Mouse (Mus musculus): ENCODE measurements around the gene Trabd2b.

Trabd2b gene

DNA sequence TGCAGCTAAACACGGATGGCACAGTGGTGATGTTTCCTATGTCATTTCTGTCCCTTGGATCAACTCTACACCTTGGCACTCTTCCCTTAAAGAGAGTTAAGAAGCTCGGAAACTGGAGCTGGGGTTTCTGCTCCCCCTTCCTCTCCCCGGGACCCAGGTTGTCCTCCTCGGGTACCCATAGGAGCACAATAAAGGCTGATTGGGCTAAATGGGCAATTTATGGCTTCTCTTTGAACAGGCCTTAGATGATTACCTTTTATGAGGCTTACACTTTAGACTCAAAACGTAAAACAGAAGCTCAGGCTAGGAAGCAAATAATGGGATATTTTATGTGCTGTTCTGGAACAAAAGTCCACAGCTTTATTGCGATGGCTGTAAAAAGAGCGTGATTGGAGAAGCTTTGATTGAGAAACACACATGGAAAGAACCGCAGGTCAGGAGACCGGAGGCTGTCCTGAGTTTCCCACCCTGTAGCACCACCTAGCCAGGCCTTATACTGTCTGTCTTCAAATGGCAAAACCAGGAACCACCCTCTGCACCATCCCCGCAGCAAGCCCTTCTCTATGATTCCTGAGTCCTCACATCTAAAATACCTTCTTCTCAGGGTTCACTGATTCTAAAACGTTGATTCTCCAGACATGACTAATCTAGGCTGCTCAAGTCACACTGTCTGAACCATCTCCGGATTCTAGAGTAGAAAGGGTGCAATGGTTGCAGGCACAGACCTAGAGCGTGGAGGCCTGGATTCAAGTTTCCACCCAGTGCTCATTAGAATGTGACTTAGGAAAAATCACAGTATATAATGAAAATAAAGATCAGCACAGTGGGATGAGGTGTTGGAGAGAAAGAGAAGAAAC is 240.5 kb downstream of the Trabd2b start:
- in situ Hi-C loops (cut with MboI, MseI): no loop called here

DNA sequence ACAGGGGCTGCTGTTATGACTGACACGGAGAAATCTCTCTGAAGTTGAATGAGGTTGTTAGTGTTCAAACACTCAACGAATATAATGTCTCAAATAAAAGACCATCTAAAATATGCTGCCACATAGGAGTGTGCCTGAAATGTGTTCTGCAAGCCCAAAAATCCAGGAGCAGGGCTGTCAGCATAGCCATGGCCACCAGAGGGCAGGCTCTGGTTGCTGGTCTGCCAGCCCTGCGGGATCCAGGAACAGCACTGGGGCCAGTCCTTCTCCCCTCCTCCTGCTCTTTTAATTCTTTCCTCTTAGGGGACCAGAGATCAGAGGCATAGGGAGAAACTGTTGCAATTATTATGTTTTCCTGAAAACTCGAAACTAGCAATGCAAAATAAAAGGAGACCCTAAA is 241.2 kb downstream of the Trabd2b start:
- in situ Hi-C loops (cut with MboI, MseI): no loop called here

DNA sequence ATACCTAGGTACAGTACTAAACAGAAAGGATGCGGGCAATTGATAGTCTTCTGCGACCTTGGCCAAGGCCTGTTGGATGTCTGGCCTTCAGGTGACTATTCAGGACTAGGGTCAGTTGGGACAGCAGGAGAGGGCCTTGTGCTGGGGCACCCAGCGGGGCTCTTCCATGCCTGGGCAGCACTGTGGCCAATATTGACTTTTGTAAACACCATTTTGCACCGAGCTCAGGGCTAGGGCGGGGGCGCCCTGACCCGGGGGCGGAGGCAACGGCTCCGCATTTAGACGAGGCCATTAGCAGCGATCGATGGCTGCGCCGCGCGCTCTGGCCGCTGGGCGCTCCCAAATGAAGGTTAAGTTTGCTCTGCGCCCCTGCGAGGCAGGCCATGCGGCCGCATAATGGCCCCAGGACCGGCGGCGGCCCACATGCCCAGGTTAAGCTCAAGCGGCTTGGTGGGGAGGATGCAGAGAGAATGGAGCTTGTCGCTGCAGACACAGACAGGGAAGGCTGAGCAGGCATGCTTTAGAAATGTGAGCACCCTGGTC is 242.1 kb downstream of the Trabd2b start:
- in situ Hi-C loops (cut with MboI, MseI): no loop called here

DNA sequence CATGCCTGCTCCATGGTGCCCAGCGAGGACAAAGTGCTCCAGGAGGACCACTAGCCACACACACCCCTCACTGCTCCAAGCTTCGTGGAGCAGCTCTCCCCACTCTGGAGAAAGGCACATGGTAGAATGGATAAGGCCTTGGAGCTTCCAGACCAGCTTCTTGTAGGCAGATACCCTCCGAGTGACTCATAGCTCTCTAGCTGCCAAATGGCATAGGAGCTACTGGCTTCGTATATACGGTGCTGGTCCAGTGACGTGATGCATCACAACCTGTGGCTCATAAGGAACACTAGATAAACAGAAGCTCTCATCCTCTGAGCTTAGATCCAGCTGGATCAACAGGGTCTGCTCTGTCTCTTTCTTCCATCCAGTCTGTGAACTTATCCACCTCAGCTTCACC is 244.0 kb downstream of the Trabd2b start:
- in situ Hi-C loops (cut with MboI, MseI): no loop called here

DNA sequence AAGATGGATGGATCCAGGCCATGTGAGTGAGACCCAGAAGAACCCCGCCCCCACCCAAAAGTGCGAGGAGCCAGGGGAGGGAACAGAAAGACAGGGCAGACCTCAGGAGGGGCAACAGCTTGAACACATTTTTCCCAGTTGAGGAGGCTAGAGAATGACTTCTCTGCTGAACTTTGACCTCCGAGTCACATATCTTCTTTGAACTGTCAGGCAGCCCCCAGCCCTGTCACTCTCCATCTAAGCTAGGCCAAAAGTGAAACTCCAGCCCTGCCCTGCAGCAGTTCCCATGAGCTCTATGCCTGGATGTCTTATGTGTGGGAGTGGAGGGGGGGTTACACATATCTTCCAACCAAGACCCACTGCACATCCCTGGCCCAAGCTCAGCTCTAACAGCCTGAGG is 244.5 kb downstream of the Trabd2b start:
- in situ Hi-C loops (cut with MboI, MseI): no loop called here

DNA sequence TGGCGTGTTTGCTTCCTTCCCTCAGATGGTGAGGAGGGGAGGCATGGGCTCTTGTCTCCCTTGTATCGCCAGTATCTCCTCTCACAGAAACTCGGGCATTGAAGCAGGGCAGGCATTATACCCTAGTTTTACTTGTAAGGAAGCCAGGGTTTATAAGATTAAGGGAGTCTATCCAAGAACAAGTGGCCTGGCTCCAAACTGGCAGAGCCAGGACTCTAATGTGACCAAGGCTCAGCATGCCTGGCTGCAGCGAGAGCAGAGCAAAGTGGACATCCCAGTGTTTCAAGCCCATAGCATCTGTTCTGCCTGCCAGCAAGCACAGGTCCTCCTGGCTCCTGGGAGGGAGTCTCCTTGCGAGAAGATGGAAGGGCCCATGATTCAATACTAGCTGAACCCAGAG is 245.1 kb downstream of the Trabd2b start:
- in situ Hi-C loops (cut with MboI, MseI): no loop called here

DNA sequence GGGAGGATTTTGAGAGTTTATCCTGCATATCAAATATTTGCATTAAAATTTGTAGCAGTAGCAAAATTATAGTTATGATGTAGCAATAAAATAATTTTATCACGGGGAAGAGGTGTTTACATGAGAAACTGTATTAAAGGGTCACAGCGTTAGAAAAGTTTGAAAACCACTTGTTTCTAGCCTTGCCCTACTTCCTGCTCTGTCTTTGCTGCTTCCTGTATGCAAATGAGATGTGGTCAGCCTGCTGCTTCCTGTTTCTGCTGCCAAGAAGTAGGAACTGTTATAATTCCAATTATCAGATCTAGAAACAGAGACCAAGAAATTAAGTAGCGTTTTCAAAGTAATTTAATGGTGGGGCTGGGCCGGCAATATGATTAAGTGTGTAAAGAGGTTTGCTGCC is 245.9 kb downstream of the Trabd2b start:
- in situ Hi-C loops (cut with MboI, MseI): no loop called here

DNA sequence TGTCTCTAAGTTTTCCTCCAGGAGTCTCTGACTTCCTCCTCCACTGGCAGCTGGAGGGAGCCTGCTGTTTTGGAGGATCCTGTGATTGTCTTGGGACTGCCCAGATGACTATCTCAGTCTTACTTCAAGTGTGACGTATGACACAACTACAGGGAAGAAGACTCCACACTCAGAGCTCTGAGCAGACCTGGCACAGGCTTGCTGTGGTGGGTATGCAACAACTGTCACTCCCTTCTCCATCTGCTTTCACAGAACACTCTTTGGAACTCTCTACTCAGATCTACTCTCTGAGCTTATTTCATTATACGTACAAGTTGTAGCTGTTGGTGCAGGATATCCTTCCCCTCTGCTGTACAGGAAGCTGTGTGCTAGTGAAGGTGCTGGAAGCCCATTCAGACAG is 251.4 kb downstream of the Trabd2b start:
- in situ Hi-C loops (cut with MboI, MseI): no loop called here

DNA sequence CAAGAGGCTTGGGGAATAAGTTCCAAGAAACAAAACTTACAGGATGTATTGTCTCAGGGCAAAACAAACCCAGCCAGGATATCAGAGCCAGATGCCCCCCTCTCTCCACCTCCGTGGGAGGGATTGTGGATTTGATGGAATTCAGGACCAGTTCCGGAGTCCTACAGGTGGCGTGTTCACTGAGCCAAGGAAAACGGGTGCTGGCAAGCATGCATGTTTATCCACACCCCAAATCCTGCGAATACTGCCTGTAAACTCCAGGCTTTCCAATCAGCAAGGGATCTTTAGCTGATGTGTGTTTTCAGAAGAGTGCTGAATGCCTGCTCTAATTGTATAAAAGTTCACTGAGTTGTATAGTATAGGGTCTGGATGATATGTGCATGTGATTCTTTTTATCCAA is 253.4 kb downstream of the Trabd2b start:
- in situ Hi-C loops (cut with MboI, MseI): loop anchor here (10.0 kb wide), 1 partner anchor 245 kb away; the partner anchor contains the start of gene Foxd2

DNA sequence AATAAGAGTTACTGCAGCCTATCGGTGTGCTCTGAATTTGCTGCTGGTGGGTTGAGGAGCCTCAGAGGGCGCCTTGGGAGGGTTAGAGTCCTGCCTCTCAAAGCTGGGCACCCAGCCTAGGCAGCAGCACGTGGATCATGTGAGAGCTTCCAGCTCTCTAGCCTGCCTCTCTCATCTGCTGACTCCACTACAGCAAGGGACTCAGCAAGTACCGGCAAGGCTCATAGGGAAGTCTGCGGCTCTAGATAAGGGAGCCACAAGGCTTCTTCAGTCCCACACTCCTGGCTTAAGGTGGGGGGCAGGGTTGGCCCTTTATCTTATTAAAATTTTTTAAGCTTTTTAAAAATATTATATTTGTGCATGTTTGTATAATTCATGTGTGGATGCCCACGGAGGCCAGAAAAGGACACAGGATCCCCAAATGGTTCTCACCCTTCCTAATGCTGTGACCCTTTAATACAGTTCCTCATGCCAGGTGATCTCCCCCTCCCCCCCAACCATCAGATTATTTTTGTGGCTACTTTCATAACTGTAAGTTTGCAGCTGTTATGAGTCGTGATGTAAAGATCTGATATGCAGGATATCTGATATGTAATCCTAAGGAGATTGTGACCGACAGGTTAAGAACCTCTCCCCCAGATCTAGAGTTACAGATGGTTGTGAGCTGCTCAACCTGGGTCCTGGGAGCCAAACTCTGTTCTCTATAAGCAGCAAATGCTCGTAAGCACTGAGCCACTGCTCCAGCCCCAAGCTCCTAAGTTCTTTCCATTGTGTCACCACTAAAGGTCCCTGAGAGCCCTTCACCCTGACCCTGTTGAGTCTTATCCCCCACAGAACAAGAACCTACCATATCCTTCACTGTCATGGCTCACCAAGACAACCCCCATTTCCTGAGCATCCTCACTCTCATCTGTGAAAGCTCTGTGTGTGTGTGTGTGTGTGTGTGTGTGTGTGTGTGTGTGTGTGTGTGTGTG is 257.8 kb downstream of the Trabd2b start:
- in situ Hi-C loops (cut with MboI, MseI): loop anchor here (10.0 kb wide), 1 partner anchor 240 kb away; the partner anchor contains the start of gene Foxd2

All from T-helper 2 cell (primary cell).